Mouse (Mus musculus): Measurements from ENCODE around the gene Scand1. TPM values are rescaled to one million over a fixed set of nuclear protein-coding genes. Genes with fewer than 3 reads are reported as not detected.

Scand1 gene
- total and polyA plus RNA-seq, 3 experiments = 37.4 to 75.6 TPM; not detected in 1

- Histone ChIP-seq H3K27me3 (ENCODE audit: control insufficient read depth in 1 of 2, insufficient read depth in 2 of 2, low read length in 2 of 2) (no peaks in the 10 kb centered on the region), H3K4me3 (ENCODE audit: control insufficient read depth in 1 of 2, insufficient read depth in 1 of 2, low read depth in 2 of 2, low read length in 2 of 2) (no peak overlapping the region), H3K9ac (ENCODE audit: control insufficient read depth, low read depth, low read length, poor library complexity, severe bottlenecking) (no peak overlapping the region), H3K4me1 (ENCODE audit: control insufficient read depth in 1 of 2, insufficient read depth in 2 of 2, low read length in 2 of 2) (peaks cover 0 to 3% of the 10 kb centered on the region in 2 experiments; a peak in 3 of 4 replicates), H3K79me2 (ENCODE audit: control insufficient read depth, insufficient read depth, low read length, poor library complexity) (peaks cover 13% of the 10 kb centered on the region), H3K9me3 (replicated peaks; ENCODE audit: insufficient read depth, low read length) (no peaks in the 10 kb centered on the region), H3K36me3 (ENCODE audit: control insufficient read depth in 1 of 2, insufficient read depth in 2 of 2, low read length in 2 of 2) (peaks cover 0 to 6% of the 10 kb centered on the region in 2 experiments; a peak in 2 of 4 replicates), H3K27ac (ENCODE audit: control insufficient read depth, low read depth, low read length) (no peak overlapping the region)
- TF ChIP-seq USF1 (IDR thresholded peaks at IDR 0.05; ENCODE audit: low read depth, low read length) (no peak), KAT2A (conservative IDR thresholded peaks at IDR 0.05; ENCODE audit: low read depth, low read length) (no peak), MAX (IDR thresholded peaks at IDR 0.05; ENCODE audit: low read length) (no peak), POLR2AphosphoS5 (IDR thresholded peaks at IDR 0.05; ENCODE audit: borderline replicate concordance, low read depth, low read length) (no peak), MAZ (IDR thresholded peaks at IDR 0.05; ENCODE audit: low read depth, low read length) (no peak), MYC (IDR thresholded peaks at IDR 0.05; ENCODE audit: low read depth, low read length) (no peak), UBTF (IDR thresholded peaks at IDR 0.05; ENCODE audit: borderline replicate concordance, insufficient read depth, low read depth, low read length) (no peak), ZC3H11A (IDR thresholded peaks at IDR 0.05; ENCODE audit: low read depth, low read length) (no peak), SMC3 (IDR thresholded peaks at IDR 0.05; ENCODE audit: low read depth, low read length) (no peak), USF2 (IDR thresholded peaks at IDR 0.05; ENCODE audit: borderline replicate concordance in 1 of 2, insufficient read depth in 1 of 2, low read depth in 1 of 2, low read length in 2 of 2) (no peak), TCF12 (IDR thresholded peaks at IDR 0.05; ENCODE audit: low read depth, low read length) (no peak), MXI1 (IDR thresholded peaks at IDR 0.05; ENCODE audit: low read depth, low read length) (no peak), NELFE (IDR thresholded peaks at IDR 0.05; ENCODE audit: low read depth, low read length) (no peak), E2F4 (IDR thresholded peaks at IDR 0.05; ENCODE audit: borderline replicate concordance, low read depth, low read length) (no peak), ZMIZ1 (IDR thresholded peaks at IDR 0.05; ENCODE audit: low read depth, low read length) (no peak), JUND (IDR thresholded peaks at IDR 0.05; ENCODE audit: low read depth, low read length) (no peak), ZKSCAN1 (IDR thresholded peaks at IDR 0.05; ENCODE audit: low read depth, low read length) (no peak)
- DNase-seq (ENCODE audit: low read depth, low spot score) = no peak
Measured at GRCm38 (mm10) chr2:156310455-156310854, 2.0 kb downstream of the Scand1 start.

- no peak overlapping the region for H3K27ac ChIP-seq (ENCODE audit: control insufficient read depth, low read depth, low read length)
- peaks cover 13% of the 10 kb centered on the region for H3K79me2 ChIP-seq (ENCODE audit: control insufficient read depth, insufficient read depth, low read length, poor library complexity)
- DNase-seq (ENCODE audit: low read depth, low spot score) = no peak
- no peaks in the 10 kb centered on the region for H3K27me3 ChIP-seq (ENCODE audit: control insufficient read depth in 1 of 2, insufficient read depth in 2 of 2, low read length in 2 of 2)
- H3K36me3 ChIP-seq (ENCODE audit: control insufficient read depth in 1 of 2, insufficient read depth in 2 of 2, low read length in 2 of 2) = peaks cover 0 to 6% of the 10 kb centered on the region in 2 experiments; a peak in 2 of 4 replicates
- no peaks in the 10 kb centered on the region for H3K9me3 ChIP-seq (replicated peaks; ENCODE audit: insufficient read depth, low read length)
- TF ChIP-seq JUND (IDR thresholded peaks at IDR 0.05; ENCODE audit: low read depth, low read length) (no peak), NRF1 (IDR thresholded peaks at IDR 0.05; ENCODE audit: insufficient read depth, low read depth, low read length, poor library complexity, severe bottlenecking) (no peak)
- no peak overlapping the region for H3K4me3 ChIP-seq (ENCODE audit: control insufficient read depth in 1 of 2, insufficient read depth in 1 of 2, low read depth in 2 of 2, low read length in 2 of 2)
- H3K4me1 ChIP-seq (ENCODE audit: control insufficient read depth in 1 of 2, insufficient read depth in 2 of 2, low read length in 2 of 2) = peaks cover 0 to 3% of the 10 kb centered on the region in 2 experiments; a peak in 3 of 4 replicates
- no peak overlapping the region for H3K9ac ChIP-seq (ENCODE audit: control insufficient read depth, low read depth, low read length, poor library complexity, severe bottlenecking)
Measured at GRCm38 (mm10) chr2:156309948-156310347, 2.6 kb downstream of the Scand1 start.
